Mouse (Mus musculus) limb, embryonic 14.5 days (tissue): ENCODE measurements around the gene 4931428L18Rik. TPM values are rescaled to one million over a fixed set of nuclear protein-coding genes. Genes with fewer than 3 reads are reported as not detected.
"Not testable (repeated sequence)": the region's sequence is repeated elsewhere in the genome, so short reads cannot be mapped to it uniquely, and the experiment has no call there.

Experiments used
- ATAC-seq: fragments of 200-750 bp; cut with Nextera tagmentation; 2 replicates; pipeline ENCODE4 v1.8.0; 2017; ENCODE audit warnings: low read depth, moderate number of reproducible peaks, moderate TSS enrichment; ENCODE audit not compliant: low FRiP score
- DNase-seq: peaks from one replicate; pipeline ENCODE4 v3.0.0-alpha.2; 2015; ENCODE audit warnings: low spot score
- H3K27ac ChIP-seq: fragments of 300-500 bp; sonication (generic); replicated peaks from 2 replicates; pipeline ENCODE4 v1.5.1; 2014; ENCODE audit warnings: low read depth, mild to moderate bottlenecking, low read length, moderate library complexity, mixed read lengths
- H3K27me3 ChIP-seq: fragments of 300-500 bp; sonication (generic); 2 replicates; pipeline ENCODE4 v1.6.1; 2014; ENCODE audit warnings: low read length, mixed read lengths; ENCODE audit not compliant: control insufficient read depth, insufficient read depth
- H3K36me3 ChIP-seq: fragments of 300-500 bp; sonication (generic); 2 replicates; pipeline ENCODE4 v1.6.1; 2014; ENCODE audit warnings: mild to moderate bottlenecking, low read length, moderate library complexity, mixed read lengths; ENCODE audit not compliant: control insufficient read depth, insufficient read depth
- H3K4me1 ChIP-seq: fragments of 300-500 bp; sonication (generic); 2 replicates; pipeline ENCODE4 v1.6.1; 2014; ENCODE audit warnings: antibody characterized with exemption, low read length, mixed read lengths; ENCODE audit not compliant: control insufficient read depth, insufficient read depth
- H3K4me2 ChIP-seq: fragments of 300-500 bp; sonication (generic); replicated peaks from 2 replicates; pipeline ENCODE4 v1.6.1; 2014; ENCODE audit warnings: low read depth, mild to moderate bottlenecking, low read length, moderate library complexity; ENCODE audit not compliant: severe bottlenecking
- H3K4me3 ChIP-seq: fragments of 300-500 bp; sonication (generic); replicated peaks from 2 replicates; pipeline ENCODE4 v1.5.1; 2014; ENCODE audit warnings: low read length
- H3K9ac ChIP-seq: fragments of 300-500 bp; sonication (generic); 2 replicates; pipeline ENCODE4 v1.6.1; 2014; ENCODE audit warnings: mild to moderate bottlenecking, low read depth, low read length, moderate library complexity; ENCODE audit not compliant: severe bottlenecking
- H3K9me3 ChIP-seq: fragments of 300-500 bp; sonication (generic); 2 replicates; pipeline ENCODE4 v1.6.1; 2016; ENCODE audit warnings: low read length; ENCODE audit not compliant: control insufficient read depth
- POLR2A ChIP-seq: fragments of 200-500 bp; IDR thresholded peaks from 2 replicates; pipeline ENCODE4 v1.8.0; 2012; ENCODE audit warnings: inconsistent platforms, mild to moderate bottlenecking, moderate library complexity, borderline replicate concordance; ENCODE audit not compliant: insufficient read depth, insufficient read length; ENCODE audit errors: extremely low read depth
- WGBS: fragments of 180-500 bp; shearing (Covaris S2); extraction: QIAGEN DNeasy Blood & Tissue Kit; methylation state at CpG from one replicate; pipeline ENCODE4 v1.1.7; 2014; 5-methylcytosine and 5-hydroxymethylcytosine counted together
- polyA plus RNA-seq, 2 experiments: library from polyadenylated mRNA; depleted of rRNA in 1 of 2; stranded (reverse) in 1 of 2; unstranded in 1 of 2; fragments of >200 nt; fragmentation: Nextera tagmentation in 1 of 2; extraction: Ambion mirVana in 1 of 2; gene quantifications; 2 replicates each; pipeline versions ENCODE4 v1.2.1 to v1.2.3; 2012 to 2014

The 4931428L18Rik gene
- polyA plus RNA-seq, 2 experiments = not detected

- Histone ChIP-seq H3K27me3 (no peaks in the 10 kb centered on the region), H3K4me3 (no peak overlapping the region), H3K4me1 (no peaks in the 10 kb centered on the region), H3K9ac (no peak overlapping the region), H3K4me2 (no peak overlapping the region), H3K9me3 (no peaks in the 10 kb centered on the region), H3K27ac (no peak overlapping the region), H3K36me3 (no peaks in the 10 kb centered on the region)
- whole genome bisulfite sequencing = 86% methylated on average over 2 of the region's 2 CpGs
- no peak for ATAC-seq
- no peak for TF ChIP-seq POLR2A
- DNase-seq = no peak
These were observed 190.1 kb downstream of the 4931428L18Rik start for GRCm38 (mm10) chr1:31032351-31032750.

GRCm38 (mm10) chr1:31023173-31023572 lies 199.3 kb downstream of the 4931428L18Rik start:
- H3K36me3 ChIP-seq = no peaks in the 10 kb centered on the region
- DNase-seq (no peak), ATAC-seq (no peak)
- H3K9me3 ChIP-seq = no peaks in the 10 kb centered on the region
- H3K27ac ChIP-seq = no peak overlapping the region
- H3K27me3 ChIP-seq = no peaks in the 10 kb centered on the region
- no peak for TF ChIP-seq POLR2A
- no peak overlapping the region for H3K9ac ChIP-seq
- H3K4me3 ChIP-seq = no peak overlapping the region
- no peak overlapping the region for H3K4me2 ChIP-seq
- H3K4me1 ChIP-seq = no peaks in the 10 kb centered on the region

- 81% methylated on average over 6 of the region's 6 CpGs for WGBS
- Histone ChIP-seq H3K9ac (no peak overlapping the region), H3K9me3 (no peaks in the 10 kb centered on the region), H3K4me2 (no peak overlapping the region), H3K27ac (no peak overlapping the region), H3K4me3 (no peak overlapping the region), H3K36me3 (no peaks in the 10 kb centered on the region), H3K4me1 (no peaks in the 10 kb centered on the region), H3K27me3 (no peaks in the 10 kb centered on the region)
- DNase-seq = no peak
- ATAC-seq = no peak
- no peak for TF ChIP-seq POLR2A
These were observed 203.2 kb downstream of the 4931428L18Rik start for GRCm38 (mm10) chr1:31019283-31019682.

GRCm38 (mm10) chr1:31017377-31017776 lies 205.1 kb downstream of the 4931428L18Rik start:
- no peak overlapping the region for H3K9ac ChIP-seq
- H3K4me2 ChIP-seq = no peak overlapping the region
- no peak for TF ChIP-seq POLR2A
- ATAC-seq (no peak), DNase-seq (no peak)
- no peaks in the 10 kb centered on the region for H3K27me3 ChIP-seq
- no peaks in the 10 kb centered on the region for H3K36me3 ChIP-seq
- no peak overlapping the region for H3K27ac ChIP-seq
- no peaks in the 10 kb centered on the region for H3K9me3 ChIP-seq
- H3K4me3 ChIP-seq = no peak overlapping the region
- 72% methylated on average over 5 of the region's 5 CpGs for WGBS
- no peaks in the 10 kb centered on the region for H3K4me1 ChIP-seq

- 84% methylated on average over 6 of the region's 6 CpGs for WGBS
- Histone ChIP-seq H3K4me2 (no peak overlapping the region), H3K4me1 (no peaks in the 10 kb centered on the region), H3K36me3 (no peaks in the 10 kb centered on the region), H3K27ac (no peak overlapping the region), H3K4me3 (no peak overlapping the region), H3K9ac (no peak overlapping the region), H3K9me3 (no peaks in the 10 kb centered on the region), H3K27me3 (no peaks in the 10 kb centered on the region)
- no peak for DNase-seq
- ATAC-seq = no peak
- no peak for TF ChIP-seq POLR2A
These were observed 206.4 kb downstream of the 4931428L18Rik start for GRCm38 (mm10) chr1:31016068-31016467.

- Histone ChIP-seq H3K36me3 (no peaks in the 10 kb centered on the region), H3K9me3 (no peaks in the 10 kb centered on the region), H3K9ac (no peak overlapping the region), H3K27ac (no peak overlapping the region), H3K4me2 (no peak overlapping the region), H3K27me3 (no peaks in the 10 kb centered on the region), H3K4me3 (no peak overlapping the region), H3K4me1 (no peaks in the 10 kb centered on the region)
- DNase-seq (no peak), ATAC-seq (no peak)
- WGBS = 27% methylated on average over 2 of the region's 2 CpGs
- TF ChIP-seq POLR2A = no peak
These were observed 207.2 kb downstream of the 4931428L18Rik start for GRCm38 (mm10) chr1:31015261-31015660.

GRCm38 (mm10) chr1:30977868-30978267 lies 244.6 kb downstream of the 4931428L18Rik start, which contains the start of gene AC153137.1:
Gene AC153137.1 (minus strand): TSS chr1:30977968.
- not testable (repeated sequence) for H3K4me3 ChIP-seq, H3K4me1 ChIP-seq, H3K4me2 ChIP-seq, H3K9ac ChIP-seq, ATAC-seq, DNase-seq, H3K27me3 ChIP-seq, H3K36me3 ChIP-seq, H3K27ac ChIP-seq, H3K9me3 ChIP-seq
- 70% methylated on average over 5 of the region's 6 CpGs for WGBS

- not testable (repeated sequence) for H3K4me3 ChIP-seq, H3K9me3 ChIP-seq, H3K27me3 ChIP-seq, H3K36me3 ChIP-seq, DNase-seq, H3K9ac ChIP-seq, H3K4me1 ChIP-seq, H3K4me2 ChIP-seq, ATAC-seq, H3K27ac ChIP-seq
- WGBS = 91% methylated on average over 7 of the region's 7 CpGs
These were observed 245.2 kb downstream of the 4931428L18Rik start for GRCm38 (mm10) chr1:30977239-30977638.
